Mouse (Mus musculus): Measurements from ENCODE around the gene Gramd4.

GRCm38 (mm10) chr15:86101585-86101984 lies 44.1 kb downstream of the Gramd4 start:
- no peak for TF ChIP-seq CTCF (conservative IDR thresholded peaks at IDR 0.05; ENCODE audit: insufficient read depth, insufficient read length, low read depth, low read length)
- no peak for TF ChIP-seq POLR2A (IDR thresholded peaks at IDR 0.05; ENCODE audit: low read depth, low read length)
